Mouse (Mus musculus): ENCODE measurements around the gene Pde3a.

The Pde3a gene

DNA sequence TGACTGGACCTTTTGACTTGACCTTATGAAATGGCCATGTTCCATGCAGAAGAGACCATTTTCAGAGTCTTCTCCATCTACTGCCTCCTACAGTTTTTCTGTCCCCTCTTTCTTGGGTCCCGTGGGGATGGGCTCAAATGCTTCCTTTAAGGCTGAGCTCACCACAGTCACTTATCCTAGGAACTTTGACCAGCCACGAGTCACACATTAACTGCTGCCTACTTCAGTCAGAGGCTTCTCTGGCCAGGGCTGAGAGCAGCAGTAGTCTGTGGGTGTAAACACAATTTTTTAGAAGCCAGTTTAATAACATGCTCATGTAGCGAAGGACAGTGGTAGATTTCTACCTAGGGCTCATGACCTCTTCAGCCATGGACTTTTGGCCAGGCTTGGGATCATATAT lies 79.0 kb downstream of the Pde3a start:
- DNase-seq (ENCODE audit: low spot score in 2 of 2): no peak

DNA sequence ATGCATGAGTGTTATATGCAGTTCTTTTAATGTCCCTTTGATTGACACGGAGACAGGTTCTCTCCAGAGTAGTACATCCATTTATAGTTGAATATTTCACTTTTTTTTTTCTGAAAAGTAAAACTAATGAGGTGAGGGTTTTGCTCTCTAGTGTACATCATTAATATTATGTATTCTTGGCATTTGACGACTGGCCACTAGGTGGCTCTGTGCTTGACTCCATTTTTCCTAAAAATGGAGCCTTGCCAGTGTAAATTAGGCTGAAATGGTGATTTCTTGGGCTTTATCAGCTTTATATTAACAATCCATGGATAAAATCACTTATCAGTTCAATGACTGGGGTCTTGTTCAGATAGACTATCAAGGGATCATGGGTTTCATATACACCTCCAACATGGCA lies 82.4 kb downstream of the Pde3a start:
- no peak for DNase-seq (ENCODE audit: low spot score in 2 of 2)

DNA sequence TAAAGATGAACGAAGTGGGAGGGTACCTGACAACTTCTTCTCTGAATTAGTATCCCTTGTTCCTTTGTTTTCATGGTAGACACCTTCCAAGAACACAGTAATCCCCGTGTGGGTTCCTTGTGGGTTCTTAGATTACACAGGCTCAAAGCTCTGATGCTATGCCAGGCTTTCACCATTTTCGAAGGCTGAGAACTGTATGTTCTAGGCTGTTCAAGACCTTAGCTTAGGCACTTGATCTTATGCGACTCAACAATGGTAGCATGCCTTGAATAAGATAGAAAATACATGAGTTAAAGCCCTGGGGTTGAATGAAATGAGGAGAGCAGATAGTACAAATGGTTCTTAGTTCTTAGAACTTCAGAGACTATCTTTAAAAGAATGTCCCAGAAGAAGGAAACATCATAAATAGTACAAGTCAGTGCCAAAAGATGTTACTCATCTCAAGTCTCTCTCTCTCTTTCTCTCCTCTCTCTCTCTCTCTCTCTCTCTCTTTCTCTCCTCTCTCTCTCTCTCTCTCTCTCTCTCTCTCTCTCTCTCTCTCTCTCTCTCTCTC lies 83.6 kb downstream of the Pde3a start:
- no peak for DNase-seq (ENCODE audit: low spot score in 2 of 2)

DNA sequence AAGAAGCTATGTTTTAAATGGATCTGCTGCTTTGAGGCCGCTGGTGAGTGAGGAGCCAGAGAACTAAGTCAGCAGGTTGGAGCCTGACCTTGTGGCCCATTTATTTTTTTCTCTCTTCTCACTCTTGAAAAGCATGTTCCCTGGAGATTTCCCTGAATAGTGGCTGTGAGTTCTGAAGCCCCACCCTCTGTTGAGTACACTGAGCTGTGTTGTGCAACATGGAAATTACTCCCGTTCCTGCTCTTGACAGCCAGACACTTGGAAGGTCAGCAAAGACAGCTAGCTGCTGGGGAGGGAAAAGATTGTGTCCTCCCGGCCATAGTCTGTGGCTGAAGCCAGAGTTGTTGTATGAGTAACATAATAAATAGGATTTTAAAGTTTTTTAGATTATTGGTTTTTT lies 84.2 kb downstream of the Pde3a start:
- no peak for DNase-seq (ENCODE audit: low spot score in 2 of 2)

DNA sequence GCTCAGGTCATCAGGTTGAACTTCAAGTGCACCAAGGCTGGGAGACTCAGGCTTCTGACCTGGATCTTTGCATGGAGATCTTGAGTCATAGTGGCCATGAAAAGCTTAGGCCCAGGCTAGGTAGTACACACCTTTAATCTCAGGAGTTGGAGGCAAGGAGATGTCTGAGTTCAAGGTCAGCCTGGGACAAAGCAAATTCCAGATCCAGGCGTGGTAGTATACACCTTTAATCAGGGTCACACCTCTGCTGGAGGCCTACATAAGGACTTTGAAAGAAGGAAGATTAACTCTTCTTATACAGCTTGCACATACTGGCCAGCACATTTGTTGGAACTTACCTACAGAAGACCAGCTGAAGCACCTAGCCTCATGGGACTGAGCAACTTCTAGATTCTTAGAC lies 86.8 kb downstream of the Pde3a start:
- DNase-seq (ENCODE audit: low spot score in 2 of 2): no peak

DNA sequence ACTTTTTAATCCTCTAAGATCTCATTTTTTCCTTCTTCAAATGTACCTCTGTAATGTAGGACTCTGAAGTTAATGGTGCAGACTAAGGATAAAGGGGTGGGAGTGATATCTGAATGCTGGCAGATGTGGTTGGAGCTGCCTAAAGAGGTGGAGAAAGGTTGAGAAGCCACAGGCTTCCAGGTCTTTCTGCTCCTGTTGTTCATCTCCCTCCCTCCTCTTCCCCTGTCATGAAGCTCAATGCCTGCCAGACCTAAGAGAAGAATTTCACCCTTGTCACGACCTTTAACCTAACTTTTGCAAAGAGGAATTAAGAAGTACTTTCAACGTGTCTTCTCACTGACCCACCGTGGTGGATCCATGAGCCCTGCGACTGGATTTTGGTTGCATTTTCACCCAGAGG lies 87.4 kb downstream of the Pde3a start:
- DNase-seq (ENCODE audit: low spot score in 2 of 2): no peak

DNA sequence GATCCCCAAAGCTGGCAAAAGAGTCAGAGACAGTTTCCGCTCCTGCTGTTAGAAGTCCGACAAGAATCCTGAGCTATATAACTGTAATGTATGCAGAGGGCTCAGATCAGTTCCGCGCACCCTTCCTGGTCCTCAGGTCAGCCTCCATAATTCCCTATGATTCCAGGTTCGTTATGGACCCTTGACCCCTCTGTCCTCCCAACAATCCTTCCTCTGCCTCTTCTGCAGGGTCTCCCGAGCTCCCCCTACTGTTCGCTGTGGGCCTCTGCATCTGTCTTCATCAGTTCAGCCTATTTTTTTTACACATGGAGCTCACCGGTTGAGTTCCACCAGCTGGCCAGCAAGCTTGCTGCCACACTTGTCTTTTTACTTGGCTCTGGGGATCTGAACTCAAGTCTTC lies 88.6 kb downstream of the Pde3a start:
- DNase-seq (ENCODE audit: low spot score in 2 of 2): no peak

DNA sequence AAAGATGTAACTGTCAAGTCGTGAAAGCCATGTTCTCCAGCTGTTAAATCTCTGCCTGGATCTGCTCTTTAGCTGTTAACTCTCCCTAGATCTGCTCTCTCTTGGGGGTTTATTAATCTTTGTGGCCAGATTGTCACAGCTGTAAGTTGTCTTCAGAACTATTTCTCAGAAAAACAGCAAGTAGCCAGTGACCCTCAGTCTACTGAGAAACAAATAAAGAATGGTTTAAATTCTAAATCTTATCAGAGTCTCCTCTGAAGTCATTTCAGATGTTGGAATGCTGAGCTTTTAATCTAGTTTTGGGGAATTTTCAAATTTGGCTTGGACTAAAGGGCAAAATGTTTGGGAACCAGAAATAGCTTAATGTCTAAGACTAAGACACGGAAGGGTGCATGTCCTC lies 92.3 kb downstream of the Pde3a start:
- DNase-seq (ENCODE audit: low spot score in 2 of 2): no peak

DNA sequence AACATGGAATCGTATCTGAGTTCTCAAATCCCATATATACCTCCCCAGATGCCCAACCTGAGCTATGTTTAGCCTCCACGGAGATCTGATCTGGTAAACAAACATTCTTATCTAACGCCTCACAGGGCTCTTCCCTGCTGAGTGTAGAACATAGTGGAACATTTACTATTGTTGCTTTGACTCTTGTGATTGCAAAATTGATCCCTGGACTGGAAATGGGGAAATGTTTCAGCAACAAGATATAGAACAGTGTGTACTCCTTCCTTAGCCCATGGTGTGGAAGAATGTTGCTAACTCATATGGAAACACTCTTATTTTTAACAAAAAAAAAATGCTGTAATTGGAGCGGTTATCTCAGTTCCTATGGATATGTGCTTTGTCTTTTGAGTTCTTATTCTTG lies 98.8 kb downstream of the Pde3a start:
- DNase-seq (ENCODE audit: low spot score in 2 of 2): no peak

DNA sequence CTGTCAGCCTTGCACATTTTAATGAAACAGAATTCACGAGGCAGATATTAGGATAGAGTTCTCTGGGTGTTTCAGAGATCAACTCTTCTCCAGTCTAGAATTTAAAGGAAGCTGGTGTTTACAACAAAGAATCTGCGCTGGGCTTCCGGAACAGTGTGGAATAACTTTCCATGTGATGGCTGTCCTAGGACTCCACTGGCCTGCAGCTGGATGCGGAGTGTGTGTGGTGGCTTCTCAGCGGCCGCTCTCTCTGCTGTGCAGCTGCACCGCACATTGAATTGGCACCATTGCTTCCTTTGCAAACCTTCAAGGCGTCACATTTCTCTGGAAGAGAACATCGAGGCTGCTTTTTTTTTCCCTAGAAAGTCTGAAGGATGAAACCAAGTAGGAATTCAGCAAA lies 99.5 kb downstream of the Pde3a start:
- no peak for DNase-seq (ENCODE audit: low spot score in 2 of 2)

DNA sequence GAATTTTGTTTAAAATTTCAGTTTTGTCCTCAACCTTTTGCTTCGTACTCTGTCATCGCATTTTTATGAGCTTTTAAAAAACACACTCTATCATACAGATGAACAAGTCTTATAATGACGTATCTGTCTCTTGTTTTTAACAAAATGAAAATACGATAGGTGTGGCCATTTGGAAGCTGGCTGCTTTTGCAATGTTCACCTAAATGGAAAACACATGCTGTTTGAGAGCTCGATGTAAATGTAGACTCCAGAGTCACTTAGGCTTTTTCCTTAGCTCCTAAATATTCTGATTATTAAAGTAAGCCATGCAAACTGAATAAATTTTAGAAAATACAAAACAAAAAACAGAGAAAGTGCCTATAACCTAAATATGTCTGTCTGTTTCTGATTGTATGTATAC lies 101.2 kb downstream of the Pde3a start:
- no peak for DNase-seq (ENCODE audit: low spot score in 2 of 2)

DNA sequence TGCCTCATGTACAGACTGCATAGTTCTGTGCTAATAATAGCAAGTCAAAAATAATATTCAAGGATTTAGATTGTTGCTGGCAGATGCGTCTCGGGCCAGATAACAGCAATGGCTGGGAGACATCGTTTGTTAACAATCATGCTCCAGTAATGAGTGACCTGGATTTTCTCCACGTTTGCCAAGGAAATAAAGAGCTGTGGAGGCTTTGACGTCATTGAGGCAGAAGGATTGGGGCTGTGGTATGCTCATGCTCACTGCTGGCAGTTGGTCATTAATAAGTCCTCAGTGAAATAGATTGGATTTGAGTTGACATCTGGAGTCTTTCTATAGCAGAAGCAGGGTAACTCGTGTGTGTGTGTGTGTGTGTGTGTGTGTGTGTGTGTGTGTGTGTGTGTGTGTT lies 103.2 kb downstream of the Pde3a start:
- DNase-seq (ENCODE audit: low spot score in 2 of 2): no peak

DNA sequence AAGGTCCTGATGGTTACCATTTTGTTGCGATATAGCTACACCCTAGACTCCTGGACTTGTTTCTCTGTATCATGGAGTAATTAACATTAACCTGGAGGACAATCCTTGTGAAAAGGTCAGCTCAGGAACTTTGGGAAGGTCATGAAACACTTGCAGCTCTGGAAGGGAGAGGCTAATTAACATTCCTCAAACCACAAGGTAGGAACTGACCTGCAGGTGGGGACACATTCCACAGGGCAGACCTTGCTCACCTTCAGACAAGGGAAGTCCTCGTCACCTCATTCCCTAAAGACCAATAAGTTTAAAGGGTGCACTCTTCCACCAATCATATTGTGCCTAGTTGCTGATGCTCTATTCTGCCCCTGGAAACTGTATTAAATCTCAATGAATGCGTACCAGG lies 114.6 kb downstream of the Pde3a start:
- DNase-seq (ENCODE audit: low spot score in 2 of 2): no peak

DNA sequence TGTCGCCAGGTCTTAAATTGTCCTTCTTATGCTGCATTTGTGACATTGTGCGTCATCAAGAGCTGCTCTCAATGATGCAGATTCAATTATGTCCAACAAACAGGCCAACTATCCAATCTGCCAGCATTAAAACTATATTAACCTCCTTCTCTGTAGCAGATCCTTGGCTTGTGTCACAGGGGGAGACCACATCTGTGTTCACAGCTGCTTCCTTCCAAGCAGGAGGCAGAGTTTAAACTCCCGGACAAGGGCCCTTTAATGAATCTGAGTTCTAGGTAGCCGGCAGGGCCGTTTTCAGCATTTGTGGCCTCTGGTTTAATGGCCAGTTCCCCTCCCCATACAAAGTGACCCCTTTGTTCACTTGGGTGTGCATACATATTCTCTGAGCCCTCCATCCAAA lies 118.0 kb downstream of the Pde3a start:
- no peak for DNase-seq (ENCODE audit: low spot score in 2 of 2)

DNA sequence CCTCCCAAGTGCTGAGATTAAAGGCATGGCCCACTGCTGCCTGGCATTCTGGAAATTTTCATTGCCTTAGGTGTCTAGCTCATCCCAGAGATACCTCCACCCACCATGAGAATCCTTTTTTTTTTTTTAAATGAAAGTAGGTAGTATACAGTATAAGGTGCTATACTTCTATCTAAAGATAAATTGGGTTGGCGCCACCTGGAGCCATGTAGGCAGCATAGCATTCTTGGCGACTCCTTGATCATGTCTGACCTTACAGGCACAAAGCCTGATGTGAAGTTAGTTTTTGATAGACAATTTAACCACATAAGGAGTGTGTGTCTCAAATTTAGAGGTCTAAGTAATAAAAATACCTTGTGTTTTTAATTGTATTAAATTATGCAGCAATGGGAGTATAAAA lies 123.6 kb downstream of the Pde3a start:
- no peak for DNase-seq (ENCODE audit: low spot score in 2 of 2)

DNA sequence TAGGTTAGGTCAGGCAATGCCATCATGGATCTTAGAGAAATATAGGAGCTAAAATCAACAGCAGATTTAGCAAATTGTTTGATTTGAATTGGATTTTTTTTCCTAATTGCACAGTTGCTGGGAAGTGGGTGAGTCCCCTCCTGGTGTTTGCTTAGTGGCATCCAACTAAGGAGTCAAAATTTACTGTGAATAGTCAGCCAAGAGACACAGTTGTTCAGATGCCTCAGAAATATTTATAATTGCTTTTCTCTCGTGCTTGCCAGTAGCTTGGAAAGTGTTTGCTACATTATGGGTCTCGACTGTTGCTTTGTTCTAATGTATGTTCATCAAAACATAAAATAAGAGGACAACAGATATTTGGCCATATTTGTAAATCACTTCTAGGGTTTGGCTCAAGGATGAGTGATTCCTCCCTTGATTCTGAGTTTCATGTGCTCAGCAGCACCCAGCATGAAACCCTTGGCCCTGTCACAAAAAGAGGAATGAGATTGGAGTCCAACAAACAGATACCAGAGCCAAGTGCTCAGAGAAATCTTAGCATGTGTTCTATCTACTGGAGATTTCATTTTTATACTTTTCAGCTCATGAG lies 125.5 kb downstream of the Pde3a start:
- no peak for DNase-seq (ENCODE audit: low spot score in 2 of 2)

DNA sequence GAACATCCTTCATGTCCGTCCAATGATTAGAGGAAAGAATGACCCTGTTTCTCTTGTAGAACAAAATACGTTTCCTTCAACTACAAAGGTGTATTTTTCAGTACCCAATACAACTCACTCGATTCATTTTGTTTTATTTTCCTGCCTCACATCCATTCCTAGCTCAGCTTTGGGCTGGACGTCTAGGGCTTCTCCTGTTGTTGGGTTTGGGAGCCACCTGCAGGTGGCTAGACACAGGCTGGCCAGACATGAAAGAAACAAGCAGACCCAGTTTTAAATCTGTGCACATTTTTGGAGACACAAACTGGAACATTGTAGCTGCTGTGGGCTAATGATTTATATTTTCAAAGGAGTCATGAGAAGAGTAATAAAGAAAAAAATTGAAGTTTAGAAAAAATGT lies 126.1 kb downstream of the Pde3a start:
- DNase-seq (ENCODE audit: low spot score in 2 of 2): no peak

DNA sequence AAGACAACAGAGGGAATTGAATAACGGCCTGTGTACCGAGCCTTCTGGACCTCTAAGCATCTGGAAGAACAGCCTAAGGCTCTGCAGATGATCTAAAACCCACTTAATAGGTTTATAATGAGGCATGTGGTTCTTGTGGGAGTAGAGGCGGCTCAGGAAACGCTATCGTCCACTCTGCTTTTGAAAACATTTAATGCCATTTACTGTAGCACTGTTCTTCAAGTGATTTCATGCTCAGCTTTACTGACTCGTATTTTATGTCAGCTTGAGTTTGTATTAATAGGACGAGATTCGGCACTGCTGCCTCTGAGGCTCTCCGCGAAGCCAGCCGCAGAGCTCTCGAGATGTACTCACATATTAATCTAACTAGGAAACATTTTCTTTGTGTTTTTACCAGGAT lies 131.9 kb downstream of the Pde3a start:
- no peak for DNase-seq (ENCODE audit: low spot score in 2 of 2)

DNA sequence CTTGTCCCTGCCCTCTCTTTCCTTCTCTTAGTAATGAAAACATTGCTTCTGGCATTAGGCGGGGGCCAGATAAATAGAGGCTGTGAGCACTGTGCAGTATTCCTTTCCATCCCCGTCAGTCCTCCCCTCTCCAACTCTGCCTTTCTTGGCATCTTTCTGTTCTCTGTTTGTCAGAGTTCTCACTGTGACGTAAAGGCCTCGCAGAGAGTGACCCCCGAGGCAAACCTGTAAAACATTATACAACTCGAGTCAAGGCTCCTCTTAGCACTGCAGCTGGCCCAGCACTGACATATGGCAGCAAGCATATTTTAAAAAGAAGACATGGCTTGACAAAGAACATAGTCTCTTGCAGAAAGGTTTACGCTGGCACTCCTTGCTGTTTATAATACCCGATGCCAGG lies 132.4 kb downstream of the Pde3a start:
- no peak for DNase-seq (ENCODE audit: low spot score in 2 of 2)

DNA sequence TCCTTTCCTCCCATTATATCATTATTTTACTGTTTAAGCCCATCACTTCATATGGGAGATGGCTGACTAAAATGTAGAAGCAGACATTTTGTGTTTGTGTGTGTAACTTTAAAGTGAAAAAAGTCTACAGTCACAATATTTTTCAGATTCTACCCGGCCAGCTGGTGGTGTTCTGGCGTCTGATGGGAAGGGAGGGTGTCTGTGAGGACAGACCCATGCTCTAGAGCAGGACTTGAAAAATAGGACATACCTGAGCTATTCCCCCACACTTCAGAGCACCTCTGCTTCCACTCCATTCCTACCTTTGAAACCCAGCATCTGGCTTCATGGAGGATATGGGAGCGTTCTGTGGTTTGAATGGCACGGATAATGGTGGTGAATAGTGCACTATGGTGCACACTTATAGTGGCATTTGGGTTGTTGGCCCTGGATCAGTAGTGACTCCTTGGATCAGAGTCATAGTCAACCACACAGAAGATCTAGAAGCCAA lies 132.9 kb downstream of the Pde3a start:
- no peak for DNase-seq (ENCODE audit: low spot score in 2 of 2)

DNA sequence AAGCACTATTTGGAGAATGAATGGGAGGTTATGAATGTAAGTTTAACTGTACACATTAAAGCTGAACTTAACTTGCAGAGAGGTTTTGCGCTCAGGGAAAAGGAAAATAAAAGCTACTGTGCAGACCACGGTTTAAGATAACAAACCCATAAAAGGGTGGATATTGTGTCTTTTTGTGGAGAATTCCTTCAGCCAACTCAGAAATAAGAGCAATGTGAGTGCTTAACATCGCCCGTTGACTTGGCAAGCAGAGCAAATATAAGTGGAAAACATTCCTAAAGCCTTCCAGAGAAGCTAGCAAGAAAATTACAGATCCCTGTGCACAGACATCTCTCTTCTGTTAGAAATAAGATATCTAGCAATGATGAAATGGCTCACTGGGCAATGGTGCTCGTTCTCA lies 139.0 kb downstream of the Pde3a start:
- no peak for DNase-seq (ENCODE audit: low spot score in 2 of 2)

DNA sequence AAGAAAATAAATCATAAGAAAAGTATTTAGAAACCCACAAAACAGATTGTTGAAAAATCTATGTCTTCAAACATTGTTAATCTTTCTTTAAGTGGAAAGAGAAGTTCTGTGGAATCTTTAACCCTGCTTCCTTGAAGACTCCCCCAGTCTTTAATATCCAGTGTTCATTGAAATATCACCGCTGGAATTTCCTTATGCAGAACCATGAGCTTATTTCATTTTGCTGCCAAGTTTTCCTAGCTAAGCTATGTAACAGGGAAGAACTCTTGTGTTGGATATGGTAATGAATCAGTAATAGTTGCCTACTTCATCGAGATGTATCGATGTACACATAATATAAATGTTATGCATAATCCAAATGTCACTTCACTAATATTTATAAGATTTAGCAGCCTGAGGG lies 146.9 kb downstream of the Pde3a start:
- DNase-seq (ENCODE audit: low spot score in 2 of 2): no peak

DNA sequence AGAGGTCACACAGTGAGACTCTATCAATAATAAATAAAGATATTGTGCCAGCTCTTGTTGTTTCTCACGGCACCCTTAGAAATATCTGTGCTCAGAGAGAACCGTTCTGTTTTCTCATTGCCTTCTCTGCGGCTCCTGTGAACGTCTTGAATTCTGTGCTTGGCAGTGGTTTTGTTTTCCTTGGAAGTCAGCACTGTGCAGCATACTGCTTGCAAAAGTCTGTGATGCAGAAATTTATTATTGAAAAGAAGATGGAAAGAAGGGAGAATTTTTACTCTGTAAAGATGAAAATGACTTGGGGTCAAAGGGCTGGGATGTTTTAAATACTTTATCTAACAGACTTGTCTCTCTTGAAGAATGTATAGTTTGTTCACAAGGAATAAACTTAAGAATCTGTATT lies 150.3 kb downstream of the Pde3a start:
- no peak for DNase-seq (ENCODE audit: low spot score in 2 of 2)

DNA sequence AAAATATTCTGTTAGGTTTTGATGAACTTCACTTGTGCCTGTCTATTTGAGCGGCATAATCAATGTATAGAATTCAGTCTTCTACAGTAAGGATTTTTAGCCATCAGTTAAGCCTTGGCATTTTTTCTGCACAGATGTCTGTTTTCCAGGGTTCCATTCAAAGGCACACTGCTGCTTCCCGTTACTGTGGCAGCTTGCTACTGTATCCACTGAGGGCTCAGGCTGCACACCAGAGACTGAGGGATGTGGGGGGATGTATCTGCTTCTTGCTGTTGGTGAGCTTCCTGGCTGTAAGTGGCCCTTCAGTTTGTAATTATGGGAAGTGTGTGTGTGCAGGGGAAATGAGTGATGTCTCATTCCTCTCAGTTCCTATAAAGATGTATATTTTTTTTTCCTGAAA lies 154.9 kb downstream of the Pde3a start:
- DNase-seq (ENCODE audit: low spot score in 2 of 2): no peak
